Mouse (Mus musculus): ENCODE data around the gene Ccdc126.
"Not testable (repeated sequence)": the region's sequence is repeated elsewhere in the genome, so short reads cannot be mapped to it uniquely, and the experiment has no call there.

The Ccdc126 gene

DNA sequence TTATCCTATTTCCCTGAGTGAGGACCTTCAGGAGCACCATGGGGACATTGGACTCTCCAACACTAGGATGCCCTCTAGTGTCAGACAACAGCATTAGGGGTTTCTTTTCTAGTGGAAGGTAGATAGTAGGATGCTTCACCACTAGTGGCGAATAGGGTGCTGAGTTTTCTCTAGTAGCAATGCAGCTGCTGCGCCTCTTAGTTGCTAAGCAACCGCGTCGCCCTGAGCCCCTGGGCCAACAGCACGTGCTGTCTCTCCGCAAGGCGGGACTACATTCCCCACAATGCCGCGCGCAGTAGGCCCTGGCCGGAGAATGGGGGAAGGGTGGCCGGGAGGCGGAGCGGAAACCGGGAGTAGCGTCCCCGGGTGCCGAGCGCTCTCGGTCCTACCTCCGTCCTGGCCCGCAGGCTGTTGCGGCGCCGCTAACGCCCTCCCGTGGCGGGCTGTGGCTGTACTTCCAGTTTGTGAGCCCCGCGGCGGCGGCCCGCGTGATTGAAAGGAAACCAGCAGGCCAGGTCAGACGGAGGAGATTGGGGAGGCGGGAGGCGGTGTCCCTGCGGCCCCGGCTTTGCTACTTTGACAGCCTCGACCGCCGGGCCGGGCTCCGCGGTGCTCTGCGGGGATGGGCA is at the start of gene Ccdc126:
Gene Ccdc126, plus strand, starts transcription at position 309 of the 629 bp plus-strand sequence.
- peak; percentile 97 for DNase-seq

DNA sequence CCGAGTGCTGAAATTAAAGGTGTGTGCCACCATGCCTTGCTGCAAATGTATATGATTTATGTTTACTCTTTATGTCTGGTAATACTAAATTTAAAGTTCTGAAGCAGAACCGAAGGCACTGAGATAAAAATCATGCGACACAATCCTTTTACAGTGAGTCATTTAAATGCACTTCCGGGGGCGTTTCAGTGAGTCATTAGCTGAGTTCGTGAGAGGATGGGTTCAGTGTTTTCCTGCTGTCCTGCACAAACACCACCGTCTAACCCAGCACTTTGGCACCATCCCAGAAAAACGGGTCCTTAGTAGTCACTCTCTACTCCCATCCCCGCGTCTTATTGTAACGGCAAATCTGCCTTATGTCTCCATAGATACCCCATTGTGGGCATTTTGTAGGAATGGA is 49.2 kb upstream of the Ccdc126 start:
- no peak for DNase-seq

DNA sequence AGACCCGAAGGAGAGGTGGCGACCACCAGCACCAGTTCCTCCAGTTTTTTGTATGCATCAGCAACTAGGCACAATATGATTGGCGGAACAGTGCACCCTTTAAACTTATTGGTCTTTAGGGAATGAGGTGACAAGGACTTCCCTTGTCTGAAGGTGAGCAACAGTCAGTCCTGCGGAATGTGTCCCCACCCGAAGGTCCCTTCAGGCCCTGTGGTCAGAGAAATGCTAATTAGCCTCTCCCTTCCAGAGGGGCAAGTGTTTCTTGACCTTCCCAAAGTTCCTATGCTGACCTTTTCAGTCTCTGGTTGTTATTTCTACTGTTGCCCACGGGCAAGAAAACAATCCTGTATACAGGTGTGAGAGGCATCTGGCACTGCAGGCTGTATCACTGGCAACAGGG is 47.3 kb upstream of the Ccdc126 start:
- no peak for DNase-seq

DNA sequence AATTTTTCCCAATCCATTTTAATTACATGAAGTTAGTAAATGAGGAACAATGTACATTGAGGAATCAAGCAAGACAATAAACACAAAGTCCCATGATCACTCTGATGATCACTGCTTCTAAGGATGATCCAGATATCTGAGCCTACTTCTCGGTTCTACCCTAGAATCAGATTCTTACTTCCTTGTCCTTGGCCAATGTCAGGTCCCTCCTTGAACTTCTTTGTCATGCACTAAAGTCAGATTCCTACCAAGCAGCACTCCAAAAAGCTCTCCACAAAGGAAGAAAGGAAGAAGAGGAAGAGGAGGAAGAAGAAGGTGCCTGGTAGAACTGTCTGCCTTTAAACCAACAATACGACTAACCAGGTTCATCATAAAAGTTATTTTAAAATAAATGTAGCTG is 46.2 kb upstream of the Ccdc126 start:
- no peak for DNase-seq

DNA sequence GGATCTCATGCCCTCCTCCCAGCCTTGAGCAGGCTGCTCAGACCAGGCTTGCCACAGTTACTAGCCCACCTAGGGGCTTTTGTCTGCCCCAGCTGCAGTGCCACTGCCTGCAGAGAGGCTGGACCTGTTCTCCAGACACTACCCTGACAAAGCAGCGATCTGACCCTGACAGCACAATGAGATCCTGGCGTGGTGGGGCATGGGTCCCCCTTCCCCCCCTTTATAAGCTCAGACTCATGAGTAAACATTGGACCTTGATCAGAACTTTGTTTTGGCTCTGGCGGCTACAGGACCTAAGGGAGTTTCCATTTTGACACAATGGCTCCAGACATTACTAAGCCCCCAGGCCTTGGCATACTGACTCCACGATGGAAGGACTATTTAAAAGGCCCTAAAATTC is 45.1 kb upstream of the Ccdc126 start:
- DNase-seq = no peak

DNA sequence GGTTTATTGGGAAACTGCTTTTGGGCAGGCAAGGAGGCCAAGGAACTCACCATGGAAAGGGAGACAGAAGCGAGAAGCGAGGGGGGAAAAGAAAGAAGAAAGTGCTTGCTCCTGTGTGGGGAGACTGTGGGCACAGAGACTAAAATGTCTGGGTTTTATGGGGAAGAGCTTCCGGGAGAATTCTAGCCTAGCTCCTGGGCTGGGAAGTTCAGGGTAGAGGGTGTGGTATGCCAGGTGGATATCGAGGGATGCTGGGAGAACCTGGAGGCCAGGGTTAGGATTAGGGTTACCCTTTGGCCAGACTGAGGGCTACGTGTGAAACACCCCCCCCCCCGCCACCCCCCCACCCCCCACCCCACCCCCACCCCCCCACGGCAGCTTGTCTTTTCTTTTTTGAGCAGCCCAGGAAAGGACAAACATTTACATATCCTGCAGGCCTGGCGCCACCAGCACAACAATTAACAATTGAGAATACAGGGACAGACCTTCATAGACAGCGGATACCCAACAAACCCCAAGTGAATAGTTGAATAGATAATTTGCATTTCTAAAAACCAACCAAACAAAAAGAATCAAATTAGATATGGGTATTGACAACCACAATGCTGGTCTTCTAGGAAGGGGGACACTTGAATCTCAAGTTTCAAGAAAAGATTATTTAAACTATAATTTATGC is 44.5 kb upstream of the Ccdc126 start:
- DNase-seq = no peak

DNA sequence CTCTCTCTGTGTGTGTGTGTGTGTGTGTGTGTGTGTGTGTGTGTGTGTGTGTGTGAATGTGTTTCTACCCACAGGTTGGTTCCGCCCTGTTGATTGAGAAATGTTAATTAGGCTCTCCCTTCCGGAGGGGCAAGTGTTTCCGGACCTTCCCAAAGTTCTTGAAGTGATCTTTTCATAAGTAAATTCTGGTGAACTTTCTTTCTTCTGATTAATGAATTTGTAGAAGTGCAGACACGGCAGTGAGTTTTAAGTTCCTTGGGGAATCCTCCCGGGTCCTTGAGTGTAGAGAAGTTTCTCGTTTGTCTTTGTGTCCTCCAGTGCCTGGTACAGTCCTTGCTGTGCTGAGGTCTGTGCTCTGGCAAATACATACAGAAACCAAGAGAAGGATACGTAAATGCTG is 43.8 kb upstream of the Ccdc126 start:
- DNase-seq = no peak

DNA sequence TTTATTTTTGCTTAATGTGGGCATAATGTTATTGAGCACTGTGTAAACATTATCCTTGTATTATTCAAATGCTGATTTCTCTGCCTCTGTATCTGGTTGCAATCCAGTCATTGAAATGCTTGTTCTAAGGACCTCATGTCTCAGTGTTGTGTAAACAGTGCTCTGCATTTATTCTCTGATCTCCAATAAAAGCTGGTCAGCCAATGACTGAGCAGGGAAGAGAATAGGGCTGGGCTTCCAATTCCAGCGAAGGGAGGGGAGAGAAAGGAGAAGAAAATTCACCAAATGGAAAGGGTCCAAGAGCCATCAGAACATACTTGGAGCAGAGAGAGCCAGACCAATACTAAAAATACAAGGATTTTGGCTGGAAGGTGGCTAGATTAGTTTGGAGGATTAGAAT is 38.1 kb upstream of the Ccdc126 start:
- no peak for DNase-seq

DNA sequence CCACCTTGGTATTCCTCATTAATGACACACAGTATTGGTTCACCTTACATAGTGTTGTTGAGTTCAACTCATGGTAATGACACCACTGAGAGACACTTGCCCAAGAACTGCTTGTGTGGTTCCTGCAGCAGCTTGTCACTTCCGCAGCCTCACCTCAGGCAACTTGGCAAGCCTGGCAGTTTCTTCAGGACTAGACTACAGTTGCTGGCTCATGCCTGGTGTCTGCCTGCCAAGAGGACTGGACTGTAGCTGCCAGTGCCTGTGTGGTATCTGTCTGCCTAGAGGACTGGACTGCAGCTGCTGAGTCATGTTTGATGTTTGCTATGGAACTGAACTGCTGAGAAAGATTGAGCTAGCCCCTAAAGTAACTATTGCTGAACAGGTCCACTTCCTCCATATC is 37.0 kb upstream of the Ccdc126 start:
- DNase-seq = no peak

DNA sequence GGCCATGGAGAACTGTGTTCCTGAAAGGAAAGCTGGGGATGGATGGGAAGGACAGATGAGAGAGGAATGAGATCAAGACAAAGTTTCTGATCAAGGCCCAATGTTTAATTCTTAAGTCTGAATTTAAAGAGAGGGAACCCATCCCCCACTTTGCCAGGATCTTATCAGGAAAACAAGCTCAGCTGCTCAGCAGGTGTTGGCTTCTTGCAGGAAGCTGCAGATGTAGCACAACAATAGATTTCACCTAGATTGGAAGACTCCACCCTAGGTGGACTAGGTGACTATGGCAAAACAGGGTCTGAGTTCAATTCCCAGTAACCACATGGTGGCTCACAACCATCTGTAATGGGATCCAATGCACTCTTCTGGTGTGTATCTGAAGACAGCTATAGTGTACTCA is 20.8 kb upstream of the Ccdc126 start:
- DNase-seq = no peak

DNA sequence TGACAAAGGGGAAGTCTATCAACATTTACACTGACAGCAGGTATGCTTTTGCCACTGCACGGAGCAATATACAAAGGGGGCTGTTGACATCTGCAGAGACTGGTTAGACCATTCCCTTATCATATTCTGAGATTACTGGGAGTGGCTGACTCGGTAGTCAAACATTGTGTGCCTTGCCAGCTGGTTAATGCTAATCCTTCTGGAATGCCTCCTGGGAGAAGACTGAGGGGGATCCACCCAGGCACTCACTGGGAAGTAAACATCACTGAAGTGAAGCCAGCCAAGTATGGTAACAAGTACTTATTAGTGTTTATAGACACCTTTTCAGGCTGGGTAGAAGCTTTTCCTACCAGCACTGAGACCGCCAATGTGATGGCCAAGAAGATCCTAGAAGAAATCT is 4.3 kb upstream of the Ccdc126 start:
- DNase-seq = not testable (repeated sequence)

DNA sequence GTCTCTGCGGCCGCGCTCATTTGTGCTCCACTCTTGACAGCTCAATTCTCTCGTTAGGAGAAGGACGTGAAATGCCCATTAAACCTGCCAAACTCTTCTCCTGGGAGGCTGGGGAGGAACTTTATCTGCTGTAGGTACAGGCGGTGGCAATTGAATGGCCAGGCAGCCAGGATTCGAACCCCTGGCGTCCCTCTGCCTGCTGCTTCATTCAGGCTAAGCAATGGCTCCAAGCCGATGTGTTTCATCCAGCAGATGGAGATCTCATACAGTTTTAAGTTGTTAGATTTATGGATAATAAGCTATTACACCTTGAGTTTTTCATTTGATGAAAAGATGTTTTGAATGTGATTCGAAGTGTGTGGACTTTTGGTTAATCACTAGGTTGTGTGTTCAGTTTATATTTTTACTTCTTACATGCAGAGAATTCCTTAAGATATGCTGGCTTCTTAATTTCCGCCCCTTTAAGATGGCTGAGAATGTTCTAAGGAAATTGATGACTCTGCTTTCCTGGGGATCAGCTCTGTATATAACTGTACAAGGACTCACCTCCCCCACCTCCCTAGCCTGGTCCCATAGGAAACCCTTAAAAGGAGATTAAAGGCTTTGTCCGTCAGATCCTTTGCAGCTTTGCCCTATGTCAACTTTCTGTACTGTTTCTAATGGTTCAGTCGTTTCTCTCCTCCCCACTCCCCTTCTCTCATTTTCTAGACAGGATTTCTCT is 681 bp downstream of the Ccdc126 start:
- DNase-seq = no peak

DNA sequence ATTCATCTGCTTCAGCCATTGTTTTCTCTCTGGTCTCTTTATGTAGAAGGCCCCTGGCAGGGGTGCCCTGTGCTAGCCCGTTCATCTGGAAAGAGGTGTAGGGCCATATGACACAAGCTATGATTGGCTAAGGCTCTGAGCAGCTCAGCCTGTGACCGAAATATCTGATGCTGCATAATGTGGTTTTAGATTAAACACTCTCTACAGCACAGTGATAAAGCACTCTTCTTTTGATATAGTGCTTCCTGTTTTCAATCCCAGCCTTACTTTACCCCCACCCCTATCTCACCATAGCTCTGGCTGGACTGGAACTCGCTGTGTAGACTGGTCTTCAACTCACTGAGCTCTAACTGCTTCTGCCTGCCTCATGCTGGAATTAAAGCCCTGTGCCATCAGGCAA is 2.3 kb downstream of the Ccdc126 start:
- DNase-seq = no peak

DNA sequence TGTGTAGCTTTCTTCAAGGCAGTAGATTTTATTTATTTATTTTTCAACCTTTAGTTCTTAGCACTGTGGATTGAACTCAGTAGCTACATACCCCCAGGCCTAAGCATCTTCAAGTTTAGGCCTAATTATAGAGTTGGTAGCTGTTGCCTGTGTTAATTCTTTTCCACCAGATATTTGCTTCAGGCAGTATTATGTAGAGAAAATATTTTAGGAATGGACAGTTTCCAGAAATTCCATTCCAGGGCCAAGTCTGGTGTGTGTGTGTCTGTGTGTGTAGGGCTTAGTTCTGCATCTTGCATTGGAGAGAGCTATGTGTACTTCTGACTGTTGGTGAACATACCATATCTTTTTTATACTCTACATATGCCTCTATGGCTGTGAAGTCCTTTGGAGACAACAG is 3.0 kb downstream of the Ccdc126 start:
- no peak for DNase-seq

DNA sequence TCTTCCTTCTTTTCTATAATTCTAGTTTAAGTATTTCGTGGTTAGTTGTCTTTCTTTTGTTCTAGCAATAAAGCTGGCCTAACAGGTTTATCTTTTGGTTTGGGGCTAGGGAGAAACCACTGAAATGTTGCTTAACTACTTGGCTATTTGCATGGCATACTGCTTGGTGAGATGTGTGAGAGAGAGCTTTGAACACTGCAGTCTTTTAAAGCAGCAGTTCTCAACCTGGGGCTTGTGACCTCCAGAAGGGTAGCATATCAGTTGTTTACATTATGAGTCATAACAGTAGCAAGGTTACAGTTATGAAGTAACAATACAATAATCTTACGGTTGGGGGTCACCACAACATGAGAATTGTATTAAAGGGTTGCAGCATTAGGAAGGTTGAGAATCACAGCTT is 3.9 kb downstream of the Ccdc126 start:
- no peak for DNase-seq

DNA sequence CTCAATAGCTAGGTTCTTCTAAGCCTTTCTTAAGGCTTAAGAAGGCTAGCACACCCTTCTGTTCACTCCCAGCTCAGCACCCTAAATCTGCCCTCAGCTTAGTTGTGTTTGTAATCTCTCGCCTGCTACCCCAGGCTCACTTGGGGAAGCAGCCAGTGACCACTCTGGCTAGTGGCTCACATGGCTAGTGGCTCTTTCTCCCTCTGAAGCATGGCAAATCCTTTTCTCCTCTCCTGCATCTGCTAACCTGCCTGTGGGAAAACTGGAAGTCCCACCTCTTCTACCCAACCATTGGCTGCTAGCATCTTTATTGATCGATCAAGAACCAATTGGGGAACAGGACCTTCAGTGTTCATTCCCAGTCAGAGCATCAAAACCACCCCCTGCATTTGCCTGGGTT is 5.5 kb downstream of the Ccdc126 start:
- DNase-seq = no peak

DNA sequence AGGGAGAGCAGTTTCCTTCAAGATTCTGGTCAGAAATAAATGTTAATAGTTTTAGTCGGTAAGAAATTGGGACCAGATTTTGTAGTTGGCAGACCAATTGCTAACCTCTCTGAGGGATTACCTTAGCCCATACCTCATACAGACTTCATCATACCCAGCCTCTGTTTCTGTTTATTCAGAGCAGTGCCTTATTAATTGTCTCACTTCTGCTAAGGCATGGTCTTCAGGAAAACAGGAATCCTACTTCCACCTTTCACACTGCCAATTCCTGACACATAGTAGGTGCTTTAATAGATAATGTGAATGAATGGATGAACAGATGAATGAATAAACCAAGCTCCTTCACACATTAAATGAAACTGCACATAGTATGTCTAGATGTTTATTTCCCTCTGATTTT is 6.2 kb downstream of the Ccdc126 start:
- DNase-seq = no peak

DNA sequence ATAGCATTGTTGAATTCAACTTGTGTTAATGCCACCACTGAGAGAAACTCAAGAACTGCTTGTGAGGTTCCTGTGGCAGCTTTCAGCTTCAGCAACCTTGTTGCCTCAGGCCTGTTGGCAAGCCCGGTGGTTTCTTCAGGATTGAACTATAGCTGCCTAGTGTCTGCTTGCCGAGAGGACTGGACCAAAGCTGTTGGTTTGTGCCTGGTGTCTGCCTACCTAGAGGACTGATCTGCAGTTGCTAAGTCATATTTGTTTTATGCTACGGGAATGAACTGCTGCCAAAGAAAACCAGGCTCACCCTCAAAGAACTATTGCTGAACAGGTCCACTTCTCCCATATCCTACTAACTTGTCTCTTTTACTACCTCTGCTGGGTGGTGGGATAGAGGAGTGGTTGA is 7.8 kb downstream of the Ccdc126 start:
- no peak for DNase-seq

DNA sequence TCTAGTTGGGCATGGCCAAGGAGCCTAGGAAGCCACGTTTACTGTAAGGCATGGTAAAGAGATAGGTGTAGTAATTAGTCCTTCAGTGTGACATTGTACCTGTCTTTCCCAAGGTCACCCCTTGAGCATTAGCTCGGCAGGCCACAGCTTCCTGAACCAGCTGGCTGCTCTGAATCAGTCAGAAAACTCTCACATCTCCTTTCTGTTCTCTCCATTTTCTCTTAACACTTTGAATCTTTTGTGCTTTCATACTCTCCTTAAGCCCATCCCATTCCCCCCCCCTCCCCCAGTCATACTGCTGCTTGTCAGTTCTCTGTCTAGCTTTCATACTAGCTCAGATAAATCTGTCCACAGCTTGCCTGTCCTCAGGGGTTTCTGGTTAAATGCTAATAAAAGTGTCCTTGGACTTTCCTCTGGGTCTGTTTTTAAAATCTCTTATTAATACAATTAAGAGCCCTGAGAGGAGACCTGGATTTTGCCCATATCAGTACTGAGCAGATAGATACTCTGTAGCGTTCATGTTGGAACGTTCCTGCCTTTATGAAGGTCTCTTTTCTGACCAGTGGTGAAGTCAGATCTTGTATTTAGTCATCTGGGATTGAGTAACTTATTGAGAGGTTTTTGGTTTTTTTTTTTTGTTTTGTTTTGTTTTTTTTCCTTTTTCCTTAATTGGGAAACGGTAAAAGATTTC is 12.4 kb downstream of the Ccdc126 start:
- no peak for DNase-seq

DNA sequence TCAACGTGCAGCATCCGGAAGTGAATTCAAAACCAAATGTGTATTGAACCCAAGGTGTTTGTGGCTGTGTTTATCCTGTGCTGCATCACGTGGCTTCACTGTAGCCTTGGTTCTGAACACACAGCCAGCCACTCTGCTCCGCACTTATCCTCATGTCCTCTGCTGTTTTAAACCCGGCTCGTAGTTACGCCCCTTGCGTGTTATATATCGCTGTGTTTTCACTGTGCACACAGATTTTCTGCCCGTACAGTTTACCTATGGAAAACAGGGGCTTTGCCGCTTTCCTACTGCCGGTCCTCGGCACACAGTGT is 12.9 kb downstream of the Ccdc126 start:
- no peak for DNase-seq

DNA sequence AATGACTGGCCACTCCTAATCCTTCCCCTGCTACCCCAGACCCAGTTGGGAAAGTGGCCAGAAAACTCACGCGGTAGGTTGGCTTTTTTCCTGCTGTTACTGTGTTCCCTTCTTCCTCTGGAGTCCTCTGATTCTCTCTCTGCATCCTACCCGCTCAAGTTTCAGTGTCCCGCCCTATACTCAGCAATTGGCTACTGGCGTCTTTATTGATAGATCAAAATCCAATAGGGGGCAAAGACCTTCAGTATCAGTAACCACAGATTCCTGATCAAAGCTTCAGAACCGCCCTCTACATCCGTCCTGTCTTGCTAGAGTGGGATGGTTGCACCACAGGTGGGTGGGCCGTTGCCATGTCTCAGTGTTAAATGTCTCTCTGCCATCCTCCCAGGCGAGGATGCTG is 19.5 kb downstream of the Ccdc126 start:
- DNase-seq = no peak

DNA sequence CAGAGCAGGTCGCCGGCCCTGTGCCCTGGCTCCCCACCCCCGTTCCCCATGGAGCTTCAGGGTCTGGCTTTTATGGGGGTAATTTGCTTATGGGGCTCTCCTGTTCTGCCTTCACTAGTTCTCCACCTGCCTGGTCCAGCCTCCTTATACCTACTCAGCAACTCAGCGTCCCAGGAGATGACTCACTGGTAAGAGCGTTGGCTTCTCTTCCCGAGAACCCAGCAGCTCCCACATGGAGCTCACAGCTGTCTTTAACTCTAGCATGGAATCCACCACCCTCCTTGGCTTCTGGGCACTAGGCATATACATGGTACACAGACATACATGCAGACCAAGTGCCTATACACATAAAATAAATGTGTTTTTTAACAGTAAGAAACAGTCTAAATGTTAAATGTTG is 20.1 kb downstream of the Ccdc126 start:
- no peak for DNase-seq

DNA sequence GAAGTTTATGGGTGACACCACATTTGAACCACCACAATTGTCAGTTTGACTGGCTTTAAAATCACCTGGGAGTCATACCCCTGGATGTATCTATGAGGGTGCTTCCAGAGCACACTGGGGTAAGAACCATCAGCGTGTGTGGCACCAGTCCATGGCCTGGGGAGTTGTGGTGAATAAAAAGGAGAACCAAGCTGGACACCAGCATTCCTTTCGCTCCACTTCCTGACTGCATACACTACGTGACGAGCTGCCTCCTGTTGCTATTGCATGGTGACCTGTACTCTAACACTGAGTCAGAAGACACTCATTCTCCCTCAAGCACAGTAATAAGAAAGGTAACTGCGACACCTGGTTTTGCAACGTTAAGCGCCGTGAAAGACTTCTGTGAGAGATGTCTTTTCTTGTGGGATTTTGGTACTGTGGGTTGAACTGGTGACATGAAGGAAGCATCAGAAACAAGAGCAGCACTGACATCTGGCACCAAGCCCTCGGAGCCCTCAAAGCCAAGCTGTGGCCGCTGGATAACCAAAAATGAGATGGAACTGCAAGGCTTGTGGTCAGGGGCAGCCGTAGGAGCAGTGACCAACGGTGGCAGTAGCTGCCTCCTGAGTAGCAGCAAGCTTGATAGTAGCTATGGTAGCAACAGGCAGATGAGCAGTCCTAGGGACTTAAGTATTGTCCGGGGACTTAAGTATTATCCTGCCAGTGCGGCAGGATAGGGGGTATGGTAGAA is 24.8 kb downstream of the Ccdc126 start:
- no peak for DNase-seq
